Mouse (Mus musculus) megakaryocyte-erythroid progenitor cell, adult 5-6 weeks (primary cell): ENCODE results near the gene Hils1. TPM values are rescaled to one million over a fixed set of nuclear protein-coding genes. Genes with fewer than 3 reads are reported as not detected.
A peak's percentile ranks its signal among the peaks of the same experiment; 100 is the strongest.

ENCODE experiments used
- ATAC-seq: replicated peaks from 2 replicates; pipeline ENCODE4 v1.8.0; 2016; ENCODE audit warnings: mild to moderate bottlenecking, inconsistent platforms; ENCODE audit not compliant: severe bottlenecking, poor library complexity, low FRiP score, low TSS enrichment
- total RNA-seq, 2 experiments: library from RNA; stranded (forward) in 1 of 2; stranded (reverse) in 1 of 2; fragments of 200-1000, 215-1000 nt in 1 of 2; fragments of >200 nt in 1 of 2; fragmentation: Nextera tagmentation in 1 of 2; gene quantifications; 2 replicates each; pipeline ENCODE4 v1.2.3; 2014 to 2017

Gene Hils1
- total RNA-seq, 2 experiments from 2014 or later = not detected

DNA sequence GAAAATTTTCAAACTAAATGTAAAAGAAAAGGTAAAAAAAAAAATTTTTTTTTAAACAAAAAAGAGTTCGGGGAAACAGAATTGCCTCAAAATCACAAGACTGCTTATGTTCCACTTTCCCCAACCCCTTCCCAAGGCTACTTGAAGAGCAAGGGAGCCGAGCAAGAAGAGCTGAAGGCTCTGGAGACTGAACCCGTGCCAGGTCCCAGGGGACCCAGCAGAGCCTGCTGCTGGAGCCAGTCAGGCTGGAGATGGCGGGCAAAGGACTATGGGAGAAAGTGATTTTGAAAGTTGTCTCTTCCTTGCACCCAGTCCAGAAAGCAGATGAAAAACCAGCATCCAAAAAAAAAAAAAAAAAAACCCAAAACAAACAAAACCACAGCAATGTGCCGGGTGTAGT, 18.4 kb downstream of the Hils1 start:
- no peak for ATAC-seq

DNA sequence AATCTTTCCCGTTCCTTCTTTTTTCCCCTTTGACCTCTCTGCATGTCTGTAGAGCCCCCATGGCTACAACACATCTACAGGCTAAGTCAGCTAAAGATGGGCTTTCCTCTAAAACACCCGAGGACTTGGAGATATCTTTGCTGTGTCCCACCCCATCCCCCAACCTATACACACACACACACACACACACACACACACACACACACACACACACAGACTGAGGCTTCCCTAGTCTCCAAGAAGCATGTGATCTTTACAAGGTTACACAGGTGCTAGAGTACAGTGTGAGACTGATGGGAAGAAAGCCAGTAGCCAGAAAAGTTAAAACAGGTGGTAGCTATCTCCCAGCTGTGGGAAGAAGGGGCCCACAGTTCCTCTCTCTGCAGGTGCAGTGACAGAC, 19.0 kb downstream of the Hils1 start:
- no peak for ATAC-seq

DNA sequence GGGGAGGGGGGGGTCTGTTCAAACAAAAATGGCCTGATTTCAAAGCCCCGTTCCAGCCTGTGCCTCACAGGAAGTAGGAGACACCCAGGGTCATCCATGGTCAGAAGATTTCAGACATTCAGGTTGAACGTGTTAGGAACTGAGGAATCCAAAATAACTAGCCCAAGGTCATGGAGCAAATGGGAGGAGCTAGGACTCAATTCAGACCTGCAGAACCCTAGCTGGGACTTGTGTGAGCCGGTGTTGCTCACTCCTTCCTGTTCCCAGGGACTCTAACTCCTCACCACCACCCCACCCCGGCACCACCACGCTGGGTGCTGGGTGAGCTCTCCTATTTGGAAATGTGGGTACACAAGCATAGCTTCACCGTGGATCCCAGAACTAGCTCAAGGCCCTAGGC, 19.9 kb downstream of the Hils1 start:
- ATAC-seq = no peak

DNA sequence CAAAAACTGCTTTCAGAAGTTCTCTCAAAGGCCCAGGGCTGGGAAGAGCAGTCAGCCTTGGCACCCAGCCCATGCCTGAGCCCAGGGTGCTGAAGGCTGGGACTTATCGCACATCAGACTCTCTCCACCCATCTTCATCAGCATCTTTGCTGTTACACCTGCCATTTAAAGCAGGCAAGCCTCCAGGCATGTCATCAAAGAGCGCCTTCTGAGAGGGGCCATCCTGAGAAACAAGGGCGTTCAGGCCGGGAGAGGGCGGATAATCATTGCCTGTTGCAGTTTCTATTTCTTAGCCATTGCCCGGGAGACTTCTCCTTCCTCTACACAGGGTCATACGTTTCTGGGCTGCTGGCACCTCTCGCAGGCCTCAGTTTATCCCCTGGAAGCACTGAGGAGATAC, 20.5 kb downstream of the Hils1 start:
- peak; percentile 24; the same call in 1 of the 2 replicates for ATAC-seq

DNA sequence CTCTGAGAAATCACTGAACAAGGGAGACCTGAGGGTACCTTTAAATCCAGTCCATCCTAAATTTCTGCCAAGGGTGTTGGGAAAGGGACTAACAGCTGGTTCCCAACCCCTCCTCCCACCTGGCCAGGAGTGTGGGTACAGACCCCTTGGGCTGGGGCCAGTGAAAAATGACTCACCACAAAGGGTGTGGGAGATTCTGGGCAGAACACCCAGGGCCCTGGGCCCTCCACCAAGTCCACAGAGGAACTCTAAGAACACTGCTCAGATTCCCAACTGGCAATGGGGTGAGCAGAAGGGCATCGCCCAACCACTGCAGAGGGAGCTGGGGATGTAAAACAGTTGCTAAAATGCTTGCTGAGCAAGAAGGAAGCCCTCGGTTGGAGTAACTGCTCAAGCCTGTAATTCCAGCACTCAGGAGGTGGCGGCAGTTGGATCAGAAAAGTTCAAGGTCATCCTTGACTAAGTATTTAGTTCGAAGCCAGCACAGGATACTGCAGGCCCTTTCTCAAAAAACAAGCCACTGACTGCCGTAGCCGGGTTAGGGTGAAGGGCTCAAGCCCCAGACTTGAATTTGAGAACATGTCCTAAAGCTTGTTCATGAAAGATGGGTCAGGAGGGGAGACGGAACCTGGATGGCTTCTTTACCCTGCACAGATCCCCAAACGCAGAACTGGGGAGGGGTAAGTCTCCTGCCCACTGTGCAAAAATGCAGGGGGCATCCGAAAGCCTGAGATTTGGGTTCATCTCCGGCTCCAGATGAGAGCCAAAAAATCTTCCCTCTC, 21.6 kb downstream of the Hils1 start:
- no peak for ATAC-seq

DNA sequence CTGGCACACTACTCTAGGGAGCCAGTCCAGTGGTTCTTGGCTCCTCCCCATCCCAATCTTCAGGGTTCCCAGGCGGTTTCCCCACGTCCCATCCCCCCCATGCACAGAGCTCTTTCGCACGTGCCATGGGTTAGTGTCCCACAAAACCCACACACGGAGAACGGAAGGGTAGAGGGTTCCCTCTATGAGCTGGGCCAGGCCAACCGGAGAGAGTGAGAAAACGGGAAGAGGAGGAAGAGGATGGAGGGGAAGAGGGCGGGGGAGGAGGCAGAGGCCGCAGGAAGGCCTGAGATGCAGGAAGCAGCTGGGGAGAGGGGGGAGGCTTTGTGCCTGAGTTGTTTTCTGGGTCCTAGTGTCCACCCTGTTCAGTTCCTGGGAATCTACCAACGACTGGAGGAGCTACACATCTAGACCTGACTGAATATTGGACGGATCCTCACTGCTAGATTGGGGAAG, 22.2 kb downstream of the Hils1 start:
- peak; percentile 49 for ATAC-seq

DNA sequence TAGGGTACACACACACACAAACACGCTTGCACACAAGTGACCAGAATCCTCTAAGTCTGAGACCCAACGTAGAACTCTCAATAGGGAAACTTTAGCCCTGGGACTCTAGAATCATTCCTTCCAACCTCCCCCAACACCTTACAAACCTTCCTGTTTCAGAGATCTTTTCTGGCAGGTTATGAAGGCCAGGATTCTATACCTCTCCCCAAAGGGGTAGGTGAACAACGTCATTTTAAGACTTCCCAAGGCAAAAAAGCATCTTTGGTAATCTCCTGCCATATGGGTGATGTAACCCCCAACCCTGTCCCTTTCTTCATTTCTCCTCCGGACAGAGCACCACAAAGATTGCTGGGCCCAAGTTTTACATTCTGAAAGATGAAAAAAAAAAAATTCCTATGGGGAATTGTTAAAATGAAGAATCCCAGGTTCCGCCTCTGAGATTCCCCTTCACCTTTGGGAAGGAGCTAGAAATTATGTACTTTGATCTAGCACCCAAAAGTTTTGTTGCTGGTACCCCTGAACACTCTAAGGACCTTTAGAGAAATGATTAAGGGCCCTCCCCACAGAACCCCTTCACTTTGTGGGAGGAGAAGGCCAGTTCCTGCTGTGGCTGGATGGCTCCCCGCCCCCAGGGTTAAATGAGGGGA, 22.8 kb downstream of the Hils1 start:
- 0 out of 2 replicates have a peak, but pooled peaks have one; percentile 2 for ATAC-seq

DNA sequence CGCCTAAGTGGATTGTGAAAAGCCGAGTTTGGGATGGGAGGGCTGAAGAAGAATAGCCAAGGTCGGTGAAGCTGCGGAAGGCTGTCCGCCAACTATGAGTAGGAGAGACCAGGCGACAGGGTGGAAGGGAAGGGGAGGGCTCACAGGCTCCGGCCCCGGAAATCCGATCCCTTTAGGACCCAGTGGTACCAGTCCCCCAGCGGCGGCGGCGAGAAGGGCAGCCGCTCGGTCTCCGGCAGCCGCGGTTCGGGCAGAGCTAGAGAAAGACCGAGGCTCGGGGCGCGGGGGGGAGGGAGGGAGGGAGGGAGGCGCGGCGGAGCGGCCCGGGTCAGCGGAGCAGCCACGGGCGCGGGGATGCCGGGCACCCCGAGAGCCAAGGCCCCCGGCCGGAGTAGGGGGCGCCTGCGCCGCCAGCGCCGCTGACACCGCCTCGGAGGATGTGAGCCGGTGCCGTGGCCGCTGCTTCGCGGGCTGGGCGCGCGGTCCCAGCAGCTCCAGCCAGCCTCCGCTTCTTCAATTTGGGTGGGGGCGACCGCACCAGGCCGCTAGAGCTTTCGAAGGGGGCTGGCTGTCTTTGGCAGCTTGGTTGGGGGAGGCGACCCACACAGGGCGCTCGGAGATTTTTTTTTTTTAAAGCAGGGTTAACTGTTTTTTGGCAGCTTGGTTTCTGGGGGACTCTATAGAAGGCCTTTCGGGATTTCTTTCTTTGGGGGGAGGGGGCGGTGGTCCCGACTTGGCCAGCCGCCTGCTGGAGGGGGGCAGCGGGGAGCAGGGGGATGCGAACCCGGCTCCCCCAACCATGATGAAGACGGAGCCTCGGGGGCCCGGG, 23.6 kb downstream of the Hils1 start, which contains the start of gene Ppp1r9b:
Gene Ppp1r9b, plus strand, starts transcription at position 287 of the 829 bp plus-strand sequence.
- peak; percentile 74 for ATAC-seq

DNA sequence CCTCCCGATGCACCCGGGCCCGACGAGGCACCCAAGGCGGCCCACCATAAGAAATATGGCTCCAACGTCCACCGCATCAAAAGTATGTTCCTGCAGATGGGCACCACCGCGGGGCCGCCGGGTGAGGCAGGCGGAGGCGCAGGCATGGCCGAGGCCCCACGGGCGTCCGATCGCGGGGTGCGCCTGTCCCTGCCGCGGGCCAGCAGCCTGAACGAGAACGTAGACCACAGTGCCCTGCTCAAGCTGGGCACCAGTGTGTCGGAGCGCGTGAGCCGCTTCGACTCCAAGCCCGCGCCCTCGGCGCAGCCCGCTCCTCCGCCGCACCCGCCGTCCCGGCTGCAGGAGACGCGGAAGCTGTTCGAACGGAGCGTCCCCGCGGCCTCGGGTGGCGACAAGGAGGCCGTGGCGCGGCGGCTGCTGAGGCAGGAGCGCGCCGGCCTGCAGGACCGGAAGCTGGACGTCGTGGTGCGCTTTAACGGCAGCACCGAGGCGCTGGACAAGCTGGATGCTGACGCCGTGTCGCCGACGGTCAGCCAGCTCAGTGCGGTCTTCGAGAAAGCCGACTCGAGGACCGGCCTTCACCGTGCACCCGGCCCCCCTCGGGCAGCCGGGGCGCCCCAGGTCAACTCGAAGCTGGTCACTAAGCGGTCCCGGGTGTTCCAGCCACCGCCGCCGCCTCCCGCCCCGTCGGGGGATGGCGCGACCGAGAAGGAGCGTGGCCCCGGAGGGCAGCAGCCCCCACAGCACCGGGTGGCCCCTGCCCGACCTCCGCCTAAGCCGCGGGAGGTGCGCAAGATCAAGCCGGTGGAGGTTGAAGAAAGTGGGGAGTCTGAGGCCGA, 24.5 kb downstream of the Hils1 start:
- ATAC-seq = no peak

DNA sequence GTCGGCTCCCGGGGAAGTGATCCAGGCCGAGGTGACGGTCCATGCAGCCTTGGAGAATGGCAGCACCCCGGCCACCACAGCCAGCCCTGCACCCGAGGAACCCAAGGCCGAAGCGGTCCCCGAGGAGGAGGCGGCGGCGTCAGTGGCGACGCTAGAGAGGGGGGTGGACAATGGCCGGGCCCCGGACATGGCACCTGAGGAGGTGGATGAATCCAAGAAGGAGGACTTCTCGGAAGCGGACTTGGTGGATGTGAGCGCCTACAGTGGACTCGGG, 25.0 kb downstream of the Hils1 start:
- no peak for ATAC-seq

DNA sequence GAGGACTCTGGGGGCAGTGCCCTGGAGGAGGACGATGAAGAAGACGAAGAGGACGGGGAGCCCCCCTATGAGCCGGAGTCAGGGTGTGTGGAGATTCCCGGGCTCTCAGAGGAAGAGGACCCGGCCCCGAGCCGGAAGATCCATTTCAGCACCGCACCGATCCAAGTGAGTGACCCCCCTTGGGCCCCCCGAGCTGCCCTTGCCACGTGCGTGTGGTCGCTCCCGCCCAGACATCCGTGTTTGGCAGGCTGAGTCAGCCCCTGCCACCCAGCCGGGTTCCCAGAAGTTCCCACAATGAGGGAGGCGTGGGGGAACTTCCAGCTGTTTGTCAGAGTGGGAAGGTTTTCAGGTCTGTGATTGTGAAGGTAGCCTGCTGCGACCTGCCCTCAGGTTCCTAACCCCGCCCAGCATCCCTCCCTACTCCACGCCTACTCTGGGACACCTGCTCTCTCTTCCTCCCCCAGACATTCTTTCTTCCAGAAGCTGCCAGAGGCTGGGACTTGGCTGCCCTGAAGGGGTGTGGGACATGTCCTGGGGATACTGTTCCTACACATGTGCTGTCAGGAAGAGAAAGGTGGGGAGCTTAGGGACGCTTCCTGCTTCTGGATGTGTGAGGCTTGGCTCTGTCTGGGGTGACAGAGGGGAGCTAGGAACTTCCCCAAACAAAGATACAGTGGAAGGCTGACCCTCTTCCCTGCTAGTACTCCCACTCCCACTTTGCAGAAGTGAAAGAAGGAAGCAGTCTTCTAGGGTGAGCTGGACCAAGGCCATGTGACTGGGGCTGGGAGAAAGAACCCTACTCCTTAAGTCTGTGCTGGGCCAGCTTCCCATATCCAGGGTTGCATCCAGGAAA, 25.6 kb downstream of the Hils1 start:
- ATAC-seq = no peak

DNA sequence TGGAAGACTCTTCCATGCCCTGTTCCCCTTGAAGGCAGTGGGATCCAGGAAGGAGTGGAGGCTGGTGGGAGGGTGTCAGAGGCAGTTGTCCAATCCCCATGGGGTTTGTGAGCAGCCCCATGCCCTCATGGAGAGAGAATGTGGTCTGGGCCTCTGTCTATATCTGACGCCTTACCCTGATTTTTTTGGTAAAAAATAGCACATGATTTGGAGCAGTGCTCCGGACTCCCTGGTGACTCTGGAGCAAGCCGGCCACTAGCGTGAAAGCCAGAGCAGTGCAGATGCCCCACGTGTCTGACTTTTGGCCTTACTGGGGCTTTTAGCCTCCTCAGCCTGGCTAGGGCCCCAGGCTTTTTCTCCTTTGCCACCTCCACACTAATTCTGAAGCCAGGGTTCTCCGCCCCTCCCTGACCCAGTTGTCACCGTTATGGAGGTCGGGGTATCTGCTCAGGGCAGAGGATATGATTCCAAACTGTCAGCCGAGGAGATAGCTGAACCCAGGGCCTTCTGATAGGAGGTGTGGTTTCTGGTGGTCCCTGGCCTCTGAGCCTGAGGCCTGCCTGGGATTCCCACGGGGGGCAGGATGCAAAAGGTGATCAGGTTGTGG, 26.9 kb downstream of the Hils1 start:
- no peak for ATAC-seq

DNA sequence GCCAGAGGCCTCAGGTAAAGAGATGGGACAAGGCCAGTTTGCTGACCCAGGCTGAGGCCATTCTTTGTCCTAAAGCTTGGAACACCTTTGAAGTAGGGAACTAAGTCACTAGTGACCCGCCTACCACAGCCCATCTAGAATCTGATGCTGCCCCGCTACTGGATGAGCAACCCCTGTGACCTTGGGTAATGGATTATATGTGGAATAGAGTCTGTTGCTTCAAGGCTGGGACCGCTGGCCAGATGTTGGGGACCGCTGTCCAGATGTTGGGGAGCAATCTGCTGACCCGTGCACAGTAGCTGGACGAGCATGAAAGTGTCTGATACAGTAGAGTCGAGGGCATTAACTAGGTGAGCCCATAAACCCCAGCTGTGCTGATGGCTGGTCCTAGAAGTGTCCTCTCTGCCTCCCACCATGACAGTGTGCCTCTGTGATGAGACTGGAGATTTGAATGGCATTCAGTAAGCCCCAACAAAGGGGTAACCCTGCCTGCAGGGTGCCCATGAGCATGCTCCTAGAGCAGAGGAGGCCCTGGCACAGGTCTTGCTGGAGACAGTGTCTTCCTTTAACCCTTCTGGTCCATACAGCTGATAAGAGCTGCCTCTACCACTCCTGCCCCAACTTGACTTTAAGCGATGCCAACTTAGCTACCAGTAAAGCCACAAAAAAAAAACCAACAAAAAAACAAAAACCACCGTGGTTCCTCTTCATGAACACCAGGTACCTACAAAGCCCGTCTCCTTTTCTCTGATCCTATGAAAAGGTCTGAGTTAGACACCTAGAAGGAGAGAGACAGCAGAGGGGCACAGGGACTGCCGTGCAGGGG, 27.8 kb downstream of the Hils1 start:
- ATAC-seq = no peak

DNA sequence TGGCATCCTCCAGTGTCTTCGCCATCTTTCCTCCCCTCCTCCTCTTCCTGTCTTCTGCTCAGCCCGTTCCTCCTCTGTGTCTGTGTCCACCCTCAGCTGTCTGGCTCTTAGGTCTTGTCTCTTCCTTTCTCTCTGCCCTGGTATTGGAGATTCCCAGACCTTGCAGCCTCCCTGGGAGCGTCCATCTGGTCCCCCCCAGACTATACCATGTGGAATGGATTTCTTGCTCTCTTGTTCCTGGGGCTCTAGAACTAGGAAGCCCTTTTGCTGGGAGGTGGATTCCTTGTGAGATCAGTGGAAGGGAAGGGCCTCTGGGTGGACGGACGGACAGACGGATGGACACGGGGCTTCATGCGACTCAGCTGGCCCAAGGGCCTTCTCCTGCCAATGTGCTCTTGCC, 28.7 kb downstream of the Hils1 start:
- ATAC-seq = no peak

DNA sequence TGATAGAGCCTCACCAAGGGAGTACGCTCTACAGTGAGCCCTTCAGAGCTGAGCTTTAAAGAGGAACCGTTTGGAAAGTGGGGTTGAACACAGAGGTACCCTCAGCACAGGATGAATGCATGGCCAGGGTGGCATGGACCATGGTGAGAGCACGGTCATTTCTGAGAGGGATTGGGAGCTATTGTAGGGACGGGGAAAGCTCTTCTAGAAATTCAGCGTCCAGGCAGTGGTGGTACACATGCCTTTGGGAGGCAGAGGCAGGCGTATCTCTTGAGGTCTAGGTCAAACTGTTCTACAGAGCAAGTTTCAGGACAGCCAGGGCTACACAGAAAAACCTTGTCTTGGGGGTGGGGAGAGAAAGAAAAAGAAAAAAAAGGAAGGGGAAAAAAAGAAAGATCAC, 29.6 kb downstream of the Hils1 start:
- no peak for ATAC-seq

DNA sequence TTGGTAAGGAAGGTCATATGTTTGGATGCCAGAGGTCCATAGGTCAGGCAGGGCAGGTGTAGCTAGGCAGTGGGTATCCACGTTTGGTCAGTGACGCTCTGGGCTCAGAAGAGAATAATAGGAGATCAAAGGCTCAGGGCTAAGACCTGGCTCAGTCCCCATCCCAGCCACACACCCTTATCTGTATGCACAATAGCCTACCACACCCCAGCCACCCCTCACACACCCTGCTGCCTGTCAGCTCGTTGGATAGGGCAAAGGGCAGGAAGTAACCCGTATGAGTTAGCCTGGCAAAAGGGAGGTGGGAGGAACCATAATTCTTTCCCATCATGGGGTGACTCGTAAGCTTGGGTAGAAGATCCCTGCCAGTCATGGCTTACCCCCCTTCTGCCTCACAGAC, 30.2 kb downstream of the Hils1 start:
- peak; percentile 85 for ATAC-seq

DNA sequence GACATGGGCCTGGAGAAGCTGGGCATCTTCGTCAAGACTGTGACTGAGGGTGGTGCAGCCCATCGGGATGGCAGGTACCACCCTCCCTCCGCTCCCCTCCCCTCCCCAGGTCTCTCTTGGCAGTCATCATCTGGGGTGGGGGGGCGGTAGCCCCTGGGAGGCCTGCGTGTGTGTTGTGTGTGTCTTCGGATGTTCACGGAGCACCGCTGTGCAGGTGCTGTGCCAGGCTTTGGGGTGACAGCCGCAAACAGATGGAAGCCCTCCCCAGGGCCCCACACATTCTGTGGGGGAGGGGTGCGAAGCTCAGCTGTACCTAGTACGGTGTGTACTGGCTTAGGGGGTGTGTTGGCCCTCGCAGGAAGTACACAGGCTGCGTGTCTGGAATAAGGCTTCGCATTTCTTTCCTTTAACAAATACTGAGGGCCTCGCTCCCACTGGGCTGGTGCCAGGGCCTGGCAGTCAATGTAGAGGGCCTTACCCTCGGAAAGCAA, 30.7 kb downstream of the Hils1 start:
- peak; percentile 11; the same call in 1 of the 2 replicates for ATAC-seq
